Mouse (Mus musculus): ENCODE data around the gene Trim37. TPM values are rescaled to one million over a fixed set of nuclear protein-coding genes. Genes with fewer than 3 reads are reported as not detected.
"Not testable (repeated sequence)": the region's sequence is repeated elsewhere in the genome, so short reads cannot be mapped to it uniquely, and the experiment has no call there.

Gene Trim37
- total RNA-seq, 4 experiments from 2014 or later = 14.0 to 23.2 (median 15.7) TPM

DNA sequence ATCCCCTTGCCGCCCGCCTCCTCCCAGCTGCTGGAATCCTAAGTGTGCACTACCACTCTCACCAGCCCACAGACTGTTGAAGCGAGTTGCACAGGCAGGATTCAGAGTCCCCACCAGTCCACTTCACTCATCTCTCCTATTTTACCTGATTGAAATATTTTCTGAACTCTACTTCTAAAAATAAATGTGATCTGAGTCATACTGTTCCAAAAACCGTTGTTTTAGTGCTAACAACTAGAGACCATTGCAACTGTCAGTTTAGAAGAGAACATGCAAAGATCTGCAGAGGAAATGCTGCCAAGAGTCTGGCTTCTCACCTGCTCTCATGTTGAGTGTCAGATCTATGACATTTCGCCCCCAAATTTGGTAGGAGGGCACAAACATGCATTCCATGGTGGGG, 106.5 kb downstream of the Trim37 start:
- no peak for DNase-seq

DNA sequence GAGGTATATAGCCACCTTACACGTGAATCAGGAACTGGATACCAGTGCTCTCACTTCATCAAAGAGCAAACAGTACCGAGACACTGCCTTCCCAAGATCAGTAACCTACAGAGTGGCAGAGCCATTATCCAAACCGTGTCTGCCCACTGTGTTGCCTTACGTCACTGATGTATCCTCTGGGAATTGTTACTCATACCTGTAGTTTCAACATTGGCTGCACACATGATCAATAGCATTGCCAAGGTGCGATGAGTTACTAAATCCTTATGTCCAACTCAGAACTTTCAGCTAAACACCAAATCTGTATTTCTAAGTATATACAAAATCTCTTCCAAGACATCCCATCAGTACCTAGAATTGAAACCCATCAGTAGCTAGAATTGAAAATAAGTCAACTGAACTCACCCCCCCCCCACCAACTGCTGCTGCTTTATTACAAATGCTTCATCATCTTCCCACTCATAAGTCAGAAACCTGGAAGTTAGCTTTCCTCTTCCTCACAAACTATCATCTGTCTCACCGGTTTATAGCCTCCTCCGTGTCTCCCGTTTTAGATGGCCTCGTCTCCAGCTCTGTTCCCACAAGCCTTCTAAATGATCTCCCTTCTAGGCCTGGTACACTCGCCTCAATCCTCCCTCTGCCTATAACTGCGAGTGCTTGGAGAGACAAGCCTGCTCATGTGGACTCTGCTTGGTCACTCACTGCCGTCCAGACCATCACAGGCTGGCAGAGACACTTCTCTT, 108.0 kb downstream of the Trim37 start:
- no peak for DNase-seq

DNA sequence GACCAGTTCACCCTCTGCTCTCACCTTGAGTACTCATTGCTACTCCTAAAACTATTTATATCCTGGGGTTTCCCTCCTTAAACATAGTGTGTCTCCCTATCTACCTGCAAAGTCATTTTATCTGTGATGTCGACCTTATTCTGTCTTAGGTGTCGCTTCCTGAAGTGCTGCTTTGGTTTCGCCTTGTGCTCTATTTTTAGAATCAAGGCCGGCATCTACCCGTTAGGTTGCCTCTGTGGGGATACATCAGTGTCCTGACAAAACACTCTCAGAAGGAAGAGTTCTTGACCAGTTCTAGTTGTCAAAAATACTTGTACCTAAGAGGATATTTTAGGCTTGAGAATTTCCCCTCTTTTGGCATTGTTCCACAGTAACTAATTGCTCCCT, 108.6 kb downstream of the Trim37 start:
- DNase-seq = no peak

DNA sequence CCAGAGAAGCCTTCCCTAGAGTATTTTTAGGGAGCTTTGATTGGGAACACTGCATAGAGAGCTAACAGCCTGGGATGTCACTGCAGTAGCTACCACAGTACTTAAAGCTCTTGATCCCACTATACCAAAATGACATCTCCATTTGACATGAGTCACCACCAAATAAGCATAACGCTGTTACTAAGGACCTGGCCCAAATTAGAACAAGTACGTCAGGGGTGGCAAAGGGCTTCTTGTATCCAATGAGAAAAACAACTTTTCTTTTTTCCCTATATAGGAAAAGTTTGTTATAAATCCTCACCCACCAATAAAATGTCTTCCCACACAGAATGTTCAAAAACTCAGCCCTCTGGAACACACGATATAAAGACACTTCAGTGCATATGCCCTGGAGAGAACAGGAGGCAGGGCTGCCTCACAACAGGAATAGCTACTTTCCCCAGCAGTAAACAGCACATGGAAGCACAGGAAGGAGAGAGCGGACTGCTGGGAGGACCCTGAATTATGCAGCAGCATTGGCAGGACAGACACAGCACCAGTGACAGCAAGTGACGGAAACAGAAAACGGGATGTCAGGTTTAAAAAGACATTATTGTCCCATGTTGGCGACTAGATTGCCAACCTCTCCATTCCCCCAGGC, 112.1 kb downstream of the Trim37 start:
- no peak for DNase-seq

DNA sequence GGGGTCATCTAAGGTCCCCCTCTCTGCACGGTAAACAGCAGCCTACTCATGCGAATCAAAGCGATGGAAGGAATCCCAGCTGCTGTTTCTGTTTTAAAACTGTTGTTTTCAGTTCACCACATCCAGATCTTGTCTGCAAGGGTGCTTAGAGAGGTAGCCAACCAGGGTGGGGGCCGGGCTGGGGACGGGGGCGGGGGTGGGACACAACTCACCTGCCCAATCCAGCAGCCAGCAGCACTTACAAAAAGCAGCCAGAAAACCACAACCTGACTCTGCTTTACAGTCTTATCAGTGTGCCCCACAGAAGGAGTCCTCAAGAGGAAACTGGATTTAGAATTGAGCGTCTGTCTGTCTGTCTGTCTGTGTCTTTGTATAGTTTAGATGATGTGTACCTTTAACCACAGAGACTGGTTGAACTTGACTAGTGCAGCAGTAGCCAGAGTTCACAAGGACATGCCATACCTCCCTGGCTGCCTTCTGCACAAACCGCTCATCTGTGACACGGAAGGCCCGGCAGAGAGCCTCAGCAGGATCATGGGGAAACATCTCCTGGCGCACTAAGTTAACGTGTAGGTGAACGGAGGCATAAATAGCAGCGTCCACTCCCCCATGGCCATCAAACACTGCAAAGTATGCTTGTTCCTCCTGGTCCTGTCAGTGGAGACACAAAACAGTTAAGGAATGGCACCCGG, 113.4 kb downstream of the Trim37 start:
- DNase-seq = no peak

DNA sequence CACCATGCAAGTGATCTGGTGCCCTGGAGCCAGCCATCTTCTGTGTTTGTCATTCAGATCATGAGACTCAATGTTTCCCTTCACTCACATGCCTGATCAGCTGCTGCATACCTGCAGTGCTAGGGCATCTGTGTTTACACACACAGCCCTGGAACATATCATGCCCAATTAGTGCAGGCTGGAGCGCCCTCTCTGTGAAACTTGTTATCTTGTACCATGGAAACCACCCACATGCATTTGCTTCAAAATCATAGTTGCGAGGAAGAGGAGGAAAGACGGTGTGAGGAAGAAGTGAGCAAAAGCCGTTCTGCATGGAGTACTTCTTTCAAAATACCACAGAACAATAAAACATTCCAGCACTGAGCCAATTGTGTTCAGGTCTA, 113.9 kb downstream of the Trim37 start:
- DNase-seq = no peak

DNA sequence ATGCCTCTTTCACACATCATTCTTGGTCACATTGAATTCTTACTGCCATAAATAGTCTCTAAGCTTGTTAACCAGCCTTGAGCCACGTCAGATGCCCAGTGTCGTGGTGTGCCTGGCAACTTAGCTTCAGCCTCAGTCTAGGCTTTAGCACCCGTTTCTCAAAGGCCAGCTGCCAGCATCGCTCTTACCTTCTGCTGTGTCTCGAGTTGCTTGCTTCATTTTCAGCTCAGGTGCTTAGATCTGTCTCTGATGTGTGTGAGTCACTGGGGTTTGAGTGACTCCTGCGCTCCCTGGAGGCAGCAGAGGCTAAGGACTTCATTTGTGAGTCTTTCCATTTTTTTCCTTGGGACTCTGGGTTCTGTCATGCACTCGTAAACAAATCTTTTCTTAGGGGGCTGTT, 114.4 kb downstream of the Trim37 start:
- DNase-seq = no peak

DNA sequence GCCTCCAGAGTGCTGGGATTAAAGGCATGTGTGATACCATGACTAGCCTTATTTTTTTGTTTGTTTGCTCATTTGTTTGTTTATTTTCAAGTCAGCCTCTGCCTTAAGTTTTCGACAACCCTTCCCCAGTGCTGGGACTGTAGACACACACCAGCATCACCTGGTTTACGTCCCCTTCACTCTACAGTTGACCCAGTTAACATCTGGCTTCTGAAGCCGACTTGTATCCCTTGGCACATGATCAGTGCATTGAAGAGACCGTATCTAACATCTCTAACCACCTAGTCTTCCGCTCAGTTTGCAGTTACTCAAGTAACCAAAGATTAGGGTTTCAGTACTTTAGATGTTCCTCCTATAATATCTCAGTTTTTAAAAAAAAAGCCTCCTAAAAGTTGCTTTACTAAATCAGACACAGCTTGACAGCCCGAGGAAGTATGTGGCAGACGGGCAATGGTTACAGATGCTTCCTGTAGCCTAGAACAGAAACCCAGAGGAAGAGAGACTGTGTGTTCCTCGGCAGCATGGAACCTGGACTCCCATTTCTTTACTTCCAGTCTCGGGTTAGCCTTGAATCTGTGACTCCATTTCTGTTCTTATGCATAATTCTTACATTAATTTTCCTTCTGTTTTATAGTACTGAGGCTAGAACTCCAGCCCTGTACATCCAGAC, 118.4 kb downstream of the Trim37 start:
- DNase-seq = no peak

DNA sequence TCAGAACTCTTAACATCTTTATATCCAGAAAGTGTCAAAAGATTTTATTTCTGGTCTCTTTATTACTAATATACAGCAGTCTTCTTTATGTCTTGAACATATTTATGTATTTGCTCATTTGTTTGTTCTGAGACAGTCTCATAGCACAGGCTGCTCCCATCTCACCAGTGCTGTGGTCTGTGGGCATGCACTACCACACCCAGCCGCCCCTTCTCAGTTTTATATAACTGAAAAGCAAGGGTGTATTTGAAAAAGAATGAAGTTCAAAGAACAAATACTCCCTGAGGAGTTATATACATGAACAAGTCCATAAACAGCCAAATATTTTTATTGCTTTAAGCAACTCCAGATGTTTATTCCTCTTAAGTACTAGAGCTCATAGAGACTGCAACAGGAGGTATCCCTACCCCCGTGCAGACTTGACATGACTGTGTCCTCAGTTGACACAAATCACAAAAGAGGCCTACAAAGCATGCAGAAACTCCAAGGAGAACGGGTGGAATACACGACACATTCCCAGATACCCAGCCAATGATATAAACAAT, 119.3 kb downstream of the Trim37 start:
- no peak for DNase-seq

DNA sequence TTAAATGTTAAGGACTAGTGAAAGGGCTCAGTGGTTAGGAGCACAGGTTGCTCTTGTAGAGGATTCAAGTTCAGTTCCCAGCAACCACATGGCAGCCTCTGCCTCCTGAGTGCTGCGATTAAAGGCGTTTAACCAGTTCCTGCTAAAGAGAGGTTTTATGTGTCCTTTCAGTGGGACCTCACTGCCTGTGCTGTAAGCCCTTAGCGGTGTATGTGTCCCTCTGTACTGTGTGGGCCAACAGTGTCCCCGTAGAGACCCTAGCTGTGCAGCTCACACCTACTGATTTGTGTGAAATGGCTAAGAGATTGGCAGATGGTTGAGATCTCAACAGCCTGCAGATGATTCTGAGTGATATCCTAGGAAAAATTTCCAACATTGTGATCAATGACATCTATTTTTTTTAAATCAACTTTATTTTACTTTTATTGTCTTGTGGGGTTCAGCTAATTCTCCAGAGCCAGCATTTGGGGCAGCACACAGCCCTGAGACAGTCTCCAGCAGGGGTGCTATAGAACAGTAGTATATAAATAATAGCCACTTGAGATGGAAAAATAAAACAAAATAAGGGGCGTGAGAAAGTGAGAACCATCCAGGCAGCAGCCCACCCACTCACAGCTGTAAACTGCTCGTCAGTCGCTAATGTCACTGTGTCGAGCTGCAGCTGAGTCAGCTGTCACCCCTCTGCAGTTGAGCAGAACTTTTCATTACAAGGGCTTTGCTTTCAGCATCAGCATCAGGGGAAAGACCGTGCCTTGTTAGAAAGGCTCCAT, 120.0 kb downstream of the Trim37 start:
- DNase-seq = no peak

DNA sequence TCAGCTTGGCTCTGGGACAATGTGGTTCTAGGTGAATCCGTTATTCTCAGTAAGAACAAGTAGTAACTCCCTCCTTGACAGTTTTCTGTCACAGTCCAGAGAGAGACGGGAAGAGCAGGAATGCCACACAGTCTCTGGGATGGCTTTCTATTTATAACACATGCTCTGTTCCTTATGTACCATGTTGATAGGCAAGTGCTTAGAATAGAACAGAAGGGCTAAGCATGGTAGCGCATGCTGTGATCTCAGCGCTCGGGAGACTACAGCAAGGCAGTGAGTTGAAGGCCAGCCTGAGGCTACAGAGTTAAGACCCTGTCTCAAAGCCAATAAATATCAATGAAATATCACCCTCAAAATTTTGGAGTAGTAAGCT, 120.6 kb downstream of the Trim37 start:
- DNase-seq = no peak

DNA sequence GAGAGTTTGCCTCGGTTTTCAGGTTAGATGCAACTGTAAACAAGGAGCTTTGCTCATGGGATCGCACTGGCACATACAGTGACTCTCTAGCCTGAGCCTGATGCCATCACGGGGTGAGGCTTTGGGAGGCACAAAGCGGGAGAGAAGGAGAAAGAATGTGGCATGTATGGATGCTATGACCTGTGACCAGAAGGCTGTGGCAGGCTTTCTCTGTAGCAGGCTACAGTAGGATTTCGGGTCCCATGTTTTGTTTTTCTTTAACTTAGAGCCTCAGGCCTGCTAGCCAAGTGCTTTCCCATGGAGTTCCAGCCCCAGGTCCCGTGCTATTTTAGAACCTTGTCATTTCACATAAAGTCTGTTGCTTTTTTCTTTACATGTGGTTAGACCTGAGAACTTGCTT, 123.3 kb downstream of the Trim37 start:
- DNase-seq = no peak

DNA sequence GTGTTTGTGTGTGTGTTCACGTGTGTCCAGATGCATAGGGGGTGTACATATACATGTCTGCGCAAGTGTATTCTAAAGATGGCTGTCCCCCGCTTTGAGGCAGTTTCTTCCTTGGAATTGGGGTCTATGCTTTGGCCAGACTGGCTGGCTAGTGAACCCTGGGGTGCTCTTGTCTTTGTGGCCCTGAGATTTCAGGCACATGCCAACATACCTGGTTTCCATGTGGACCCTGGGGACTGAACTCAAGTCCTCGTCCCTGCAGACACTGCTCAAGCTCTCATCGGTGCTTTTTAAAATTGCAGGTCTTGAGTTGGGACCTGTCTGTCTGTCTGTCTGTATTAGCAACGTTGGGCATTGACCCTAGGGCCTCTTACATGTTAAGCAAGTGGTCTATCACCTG, 126.4 kb downstream of the Trim37 start:
- DNase-seq = no peak

DNA sequence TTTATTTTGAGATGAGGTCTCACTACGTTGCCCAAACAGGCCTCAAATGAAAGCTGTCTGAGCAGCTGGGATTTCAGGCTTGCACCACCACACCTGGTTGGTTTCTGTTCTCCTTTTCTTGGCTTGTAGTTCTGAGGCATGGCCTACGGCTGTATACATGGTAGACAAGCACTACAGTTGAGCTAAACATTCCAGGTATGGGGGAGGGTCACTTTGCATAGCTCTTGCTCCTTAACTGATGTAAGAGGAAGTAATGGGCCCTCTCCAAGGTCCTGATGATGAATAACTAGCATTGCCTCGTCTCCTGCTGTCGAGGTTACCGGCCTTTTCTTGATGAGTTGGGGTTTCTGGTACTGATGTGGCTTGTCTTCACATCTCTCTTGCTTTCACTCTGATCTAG, 127.3 kb downstream of the Trim37 start:
- DNase-seq = no peak

DNA sequence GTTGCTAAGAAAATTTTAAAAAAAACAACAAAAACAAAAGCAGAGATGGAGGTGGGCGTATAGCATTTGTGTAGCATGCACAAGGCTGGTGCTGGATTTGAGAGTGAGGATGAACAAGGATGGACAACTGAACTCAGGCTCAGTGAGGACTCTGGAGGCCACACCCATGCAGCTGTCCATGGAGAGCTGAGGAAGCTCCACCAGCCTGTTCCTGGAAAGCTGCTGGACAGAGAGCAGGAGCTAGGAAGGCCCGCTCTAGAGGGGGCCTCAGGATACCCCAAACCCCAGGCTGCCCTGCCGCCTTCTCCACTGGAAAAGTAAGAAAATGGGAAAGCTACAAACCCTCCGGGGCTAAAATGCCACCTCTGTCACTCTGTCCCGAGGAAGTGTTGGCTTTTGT, 130.4 kb downstream of the Trim37 start:
- DNase-seq = no peak

DNA sequence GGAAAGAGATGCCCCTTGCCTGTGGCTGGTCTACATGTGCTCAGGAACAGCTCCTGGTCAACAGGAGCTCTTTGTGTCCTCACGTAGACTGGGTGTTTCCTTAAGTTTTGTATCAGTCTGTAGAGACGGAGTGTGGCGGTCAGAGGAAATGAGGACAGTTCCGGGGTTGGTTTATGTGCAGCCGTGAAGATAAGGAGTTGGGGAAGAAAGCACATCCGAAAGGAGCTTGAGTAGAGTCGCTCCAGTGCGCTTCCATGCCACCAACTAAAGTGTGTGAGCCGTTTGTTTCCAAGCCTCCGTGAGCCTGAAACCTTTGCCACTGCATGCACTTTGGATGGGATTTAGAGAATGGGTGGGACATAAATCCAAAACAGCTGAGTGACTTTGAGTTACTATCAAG, 132.9 kb downstream of the Trim37 start:
- no peak for DNase-seq

DNA sequence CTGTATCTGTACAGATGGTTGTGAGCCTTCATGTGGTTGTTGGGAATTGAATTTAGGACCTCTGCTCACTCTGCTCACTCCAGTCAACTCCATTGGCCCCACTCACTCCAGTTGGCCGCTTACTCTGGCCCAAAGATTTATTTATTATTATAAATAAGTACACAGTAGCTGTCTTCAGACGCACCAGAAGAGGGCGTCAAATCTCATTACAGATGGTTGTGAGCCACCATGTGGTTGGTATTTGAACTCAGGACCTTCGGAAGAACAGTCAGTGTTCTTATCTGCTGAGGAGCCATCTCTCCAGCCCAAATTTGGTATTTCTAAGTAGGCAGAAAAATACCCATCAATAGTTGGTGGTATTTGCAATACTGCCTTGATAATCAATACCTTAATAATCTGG, 134.8 kb downstream of the Trim37 start:
- DNase-seq = not testable (repeated sequence)

DNA sequence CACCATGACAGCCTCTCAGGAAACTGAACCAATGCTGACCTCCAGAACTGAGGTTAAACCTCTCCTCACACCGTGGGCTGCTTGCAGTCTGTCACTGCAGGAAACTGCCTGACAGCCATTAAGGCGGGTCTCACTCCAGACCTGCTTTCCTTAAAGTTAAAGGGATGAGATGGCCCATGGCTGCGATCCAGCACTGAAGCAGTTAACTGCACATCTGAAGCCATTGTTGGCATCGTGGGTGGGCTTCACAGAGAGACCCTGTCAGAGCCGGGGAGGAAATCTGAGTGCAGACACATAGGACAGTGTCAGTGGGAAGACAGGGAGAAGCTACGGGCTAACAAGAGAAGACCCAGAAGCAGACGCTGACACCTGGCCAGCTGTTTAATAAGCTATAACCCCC, 137.1 kb downstream of the Trim37 start:
- no peak for DNase-seq

DNA sequence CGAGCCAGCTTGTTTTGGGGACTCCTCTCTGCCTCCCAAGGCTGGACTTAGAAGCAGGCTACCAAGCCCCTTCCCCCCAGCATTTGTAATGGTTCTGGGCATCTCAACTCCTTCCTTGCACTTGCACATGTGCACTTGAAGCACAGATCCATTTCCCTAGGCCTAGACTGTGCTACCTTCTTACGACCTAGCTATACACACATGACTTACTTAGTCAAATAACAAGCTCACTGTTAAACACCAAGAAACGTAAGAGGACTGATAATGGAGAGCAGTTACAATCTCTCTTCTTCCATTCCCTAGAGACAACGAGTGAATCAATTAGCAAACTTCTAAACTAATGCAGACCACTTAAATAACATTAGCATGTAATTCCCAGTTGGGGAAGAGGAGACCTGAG, 139.4 kb downstream of the Trim37 start:
- DNase-seq = no peak

DNA sequence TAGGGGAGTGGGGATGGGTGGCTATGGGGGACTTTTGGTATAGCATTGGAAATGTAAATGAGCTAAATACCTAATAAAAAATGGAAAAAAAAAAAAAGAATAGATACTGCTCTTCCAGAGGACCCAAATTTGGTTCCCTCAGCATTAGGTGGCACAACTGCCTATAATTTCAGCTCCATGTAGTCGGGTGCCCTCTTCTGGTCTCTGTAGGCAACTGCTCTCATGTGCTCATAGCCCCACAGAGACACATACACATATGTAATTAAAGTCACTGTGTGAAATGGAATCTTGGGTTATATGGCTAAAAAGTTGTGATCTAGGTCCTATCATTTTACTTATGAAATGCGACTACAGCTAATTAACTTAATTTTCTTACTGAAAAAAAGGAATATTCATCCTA, 141.9 kb downstream of the Trim37 start:
- no peak for DNase-seq
